Mouse (Mus musculus): ENCODE data around the gene Becn1. TPM values are rescaled to one million over a fixed set of nuclear protein-coding genes. Genes with fewer than 3 reads are reported as not detected.

Gene Becn1
- total RNA-seq, 2 experiments from 2014 or later, result 204 to 230 TPM

- peak; percentile 85 to 96 for DNase-seq (ENCODE audit: extremely low spot score in 1 of 2, low spot score in 1 of 2)
These were observed 13.8 kb upstream of the Becn1 start, which contains the start of gene Psme3 for GRCm38 (mm10) chr11:101315665-101316500. Gene Psme3, plus strand, starts transcription at chr11:101316213.

- DNase-seq (ENCODE audit: extremely low spot score in 1 of 2, low spot score in 1 of 2), result no peak
These were observed 13.1 kb upstream of the Becn1 start for GRCm38 (mm10) chr11:101315082-101315650.

- DNase-seq (ENCODE audit: extremely low spot score in 1 of 2, low spot score in 1 of 2), result no peak
These were observed 12.5 kb upstream of the Becn1 start for GRCm38 (mm10) chr11:101314567-101314966.

- no peak for DNase-seq (ENCODE audit: extremely low spot score in 1 of 2, low spot score in 1 of 2)
These were observed 10.1 kb upstream of the Becn1 start for GRCm38 (mm10) chr11:101312150-101312549.

- DNase-seq (ENCODE audit: extremely low spot score in 1 of 2, low spot score in 1 of 2), result no peak
These were observed 9.0 kb upstream of the Becn1 start for GRCm38 (mm10) chr11:101311083-101311482.

GRCm38 (mm10) chr11:101307744-101308143 is 5.7 kb upstream of the Becn1 start:
- DNase-seq (ENCODE audit: extremely low spot score in 1 of 2, low spot score in 1 of 2), result no peak

- DNase-seq (ENCODE audit: extremely low spot score in 1 of 2, low spot score in 1 of 2), result no peak
These were observed 635 bp downstream of the Becn1 start for GRCm38 (mm10) chr11:101301299-101302003.

- DNase-seq (ENCODE audit: extremely low spot score in 1 of 2, low spot score in 1 of 2), result no peak
These were observed 1.2 kb downstream of the Becn1 start for GRCm38 (mm10) chr11:101300881-101301280.

GRCm38 (mm10) chr11:101295191-101295590 is 6.9 kb downstream of the Becn1 start:
- no peak for DNase-seq (ENCODE audit: extremely low spot score in 1 of 2, low spot score in 1 of 2)

GRCm38 (mm10) chr11:101291231-101291630 is 10.9 kb downstream of the Becn1 start:
- DNase-seq (ENCODE audit: extremely low spot score in 1 of 2, low spot score in 1 of 2), result no peak

- no peak for DNase-seq (ENCODE audit: extremely low spot score in 1 of 2, low spot score in 1 of 2)
These were observed 14.8 kb downstream of the Becn1 start for GRCm38 (mm10) chr11:101287306-101287705.

- no peak for DNase-seq (ENCODE audit: extremely low spot score in 1 of 2, low spot score in 1 of 2)
These were observed 18.3 kb downstream of the Becn1 start for GRCm38 (mm10) chr11:101283805-101284204.

- no peak for DNase-seq (ENCODE audit: extremely low spot score in 1 of 2, low spot score in 1 of 2)
These were observed 19.2 kb downstream of the Becn1 start for GRCm38 (mm10) chr11:101282896-101283295.

- DNase-seq (ENCODE audit: extremely low spot score in 1 of 2, low spot score in 1 of 2), result no peak
These were observed 21.2 kb downstream of the Becn1 start for GRCm38 (mm10) chr11:101280837-101281236.

- no peak for DNase-seq (ENCODE audit: extremely low spot score in 1 of 2, low spot score in 1 of 2)
These were observed 22.9 kb downstream of the Becn1 start for GRCm38 (mm10) chr11:101279193-101279569.

GRCm38 (mm10) chr11:101278223-101279192 is 23.6 kb downstream of the Becn1 start, which contains the start of the genes Cntd1 and Coa3:
Gene Cntd1, plus strand, starts transcription at chr11:101279012.
Gene Coa3, minus strand, starts transcription at chr11:101279114.
- peak; percentile 68 to 71 for DNase-seq (ENCODE audit: extremely low spot score in 1 of 2, low spot score in 1 of 2)

GRCm38 (mm10) chr11:101277381-101278222 is 24.5 kb downstream of the Becn1 start:
- no peak for DNase-seq (ENCODE audit: extremely low spot score in 1 of 2, low spot score in 1 of 2)

- DNase-seq (ENCODE audit: extremely low spot score in 1 of 2, low spot score in 1 of 2), result no peak
These were observed 25.6 kb downstream of the Becn1 start for GRCm38 (mm10) chr11:101276319-101277070.

Data from layer of hippocampus, postnatal 25 days (tissue).